Mouse (Mus musculus) right cerebral cortex, adult 2 months (tissue): ENCODE results near the gene Olfr828.

Source experiments
- DNase-seq, 2 experiments: peaks; one replicate each; pipeline ENCODE4 v3.0.0; 2021 to 2022; ENCODE audit warnings: low spot score in 2 of 2

The Olfr828 gene

GRCm38 (mm10) chr9:18819426-18819825, at the start of gene Olfr828:
TSS of gene Olfr828 (minus strand) at chr9:18819526.
- DNase-seq = no peak

GRCm38 (mm10) chr9:18854633-18855032, 35.3 kb upstream of the Olfr828 start, which contains the start of gene Olfr829:
TSS of gene Olfr829 (plus strand) at chr9:18854933.
- DNase-seq = no peak

GRCm38 (mm10) chr9:18785316-18785715, 34.0 kb downstream of the Olfr828 start:
- DNase-seq = no peak

- peak; percentile 3 to 14 for DNase-seq
Observed at GRCm38 (mm10) chr9:18779476-18779875, 39.9 kb downstream of the Olfr828 start.

GRCm38 (mm10) chr9:18778981-18779380, 40.3 kb downstream of the Olfr828 start:
- DNase-seq = no peak
